Mouse (Mus musculus): ENCODE results near the gene Phf2. TPM values are rescaled to one million over a fixed set of nuclear protein-coding genes. Genes with fewer than 3 reads are reported as not detected.
"Not testable (repeated sequence)": the region's sequence is repeated elsewhere in the genome, so short reads cannot be mapped to it uniquely, and the experiment has no call there.

Phf2 gene
- polyA plus RNA-seq, 1 experiment from 2014 or later, result 11.9 TPM

- H3K4me3 ChIP-seq (replicated peaks), result no peak overlapping the region
- no peaks in the 10 kb centered on the region for H3K4me1 ChIP-seq
- no peaks in the 10 kb centered on the region for H3K9me3 ChIP-seq
- 89% methylated on average over 4 of the region's 4 CpGs for WGBS
- H3K36me3 ChIP-seq (replicated peaks), result peaks cover 70% of the 10 kb centered on the region
- ATAC-seq (ENCODE audit: low FRiP score), result no peak
- no peaks in the 10 kb centered on the region for H3K27me3 ChIP-seq
- no peak overlapping the region for H3K9ac ChIP-seq
- H3K27ac ChIP-seq, result no peak overlapping the region
- no peak overlapping the region for H3K4me2 ChIP-seq
Observed at GRCm38 (mm10) chr13:48829780-48830179, 41.1 kb downstream of the Phf2 start.

GRCm38 (mm10) chr13:48822871-48823270 is 48.0 kb downstream of the Phf2 start:
- Histone ChIP-seq H3K4me2 (no peak overlapping the region), H3K27me3 (no peaks in the 10 kb centered on the region), H3K36me3 (replicated peaks) (peaks cover 96% of the 10 kb centered on the region), H3K4me1 (no peaks in the 10 kb centered on the region), H3K27ac (no peak overlapping the region), H3K9ac (no peak overlapping the region), H3K9me3 (no peaks in the 10 kb centered on the region), H3K4me3 (replicated peaks) (no peak overlapping the region)
- ATAC-seq (ENCODE audit: low FRiP score), result no peak
- WGBS, result 95% methylated on average over 9 of the region's 9 CpGs

- no peaks in the 10 kb centered on the region for H3K4me1 ChIP-seq
- no peak for ATAC-seq (ENCODE audit: low FRiP score)
- H3K4me2 ChIP-seq, result no peak overlapping the region
- no peaks in the 10 kb centered on the region for H3K27me3 ChIP-seq
- H3K9me3 ChIP-seq, result no peaks in the 10 kb centered on the region
- H3K36me3 ChIP-seq (replicated peaks), result peaks cover 96% of the 10 kb centered on the region
- no peak overlapping the region for H3K4me3 ChIP-seq (replicated peaks)
- no peak overlapping the region for H3K27ac ChIP-seq
- no peak overlapping the region for H3K9ac ChIP-seq
- WGBS, result 93% methylated on average over 10 of the region's 10 CpGs
Observed at GRCm38 (mm10) chr13:48822288-48822687, 48.6 kb downstream of the Phf2 start.

- Histone ChIP-seq H3K9me3 (no peaks in the 10 kb centered on the region), H3K4me1 (no peaks in the 10 kb centered on the region), H3K9ac (no peak overlapping the region), H3K27me3 (no peaks in the 10 kb centered on the region), H3K36me3 (replicated peaks) (peaks cover 97% of the 10 kb centered on the region), H3K4me3 (replicated peaks) (no peak overlapping the region), H3K4me2 (no peak overlapping the region), H3K27ac (no peak overlapping the region)
- 90% methylated on average over 3 of the region's 3 CpGs for WGBS
- ATAC-seq (ENCODE audit: low FRiP score), result no peak
Observed at GRCm38 (mm10) chr13:48819131-48819530, 51.8 kb downstream of the Phf2 start.

GRCm38 (mm10) chr13:48814406-48814805 is 56.5 kb downstream of the Phf2 start:
- peaks cover 6% of the 10 kb centered on the region; the same call in 1 of the 2 replicates for H3K4me1 ChIP-seq
- H3K27me3 ChIP-seq, result no peaks in the 10 kb centered on the region
- H3K4me2 ChIP-seq, result no peak overlapping the region
- 88% methylated on average over 1 of the region's 1 CpGs for WGBS
- H3K9ac ChIP-seq, result no peak overlapping the region
- H3K27ac ChIP-seq, result no peak overlapping the region
- no peak overlapping the region for H3K4me3 ChIP-seq (replicated peaks)
- ATAC-seq (ENCODE audit: low FRiP score), result no peak
- peaks cover 92% of the 10 kb centered on the region for H3K36me3 ChIP-seq (replicated peaks)
- no peaks in the 10 kb centered on the region for H3K9me3 ChIP-seq

GRCm38 (mm10) chr13:48810991-48811390 is 59.9 kb downstream of the Phf2 start:
- no peak for ATAC-seq (ENCODE audit: low FRiP score)
- no peaks in the 10 kb centered on the region for H3K9me3 ChIP-seq
- H3K4me2 ChIP-seq, result no peak overlapping the region
- no peaks in the 10 kb centered on the region for H3K27me3 ChIP-seq
- H3K9ac ChIP-seq, result no peak overlapping the region
- peaks cover 6% of the 10 kb centered on the region; the same call in 1 of the 2 replicates for H3K4me1 ChIP-seq
- no peak overlapping the region for H3K4me3 ChIP-seq (replicated peaks)
- H3K36me3 ChIP-seq (replicated peaks), result peaks cover 88% of the 10 kb centered on the region
- no peak overlapping the region for H3K27ac ChIP-seq
- 75% methylated on average over 9 of the region's 9 CpGs for WGBS

GRCm38 (mm10) chr13:48810274-48810823 is 60.6 kb downstream of the Phf2 start:
- H3K4me1 ChIP-seq, result peaks cover 6% of the 10 kb centered on the region; the same call in 1 of the 2 replicates
- ATAC-seq (ENCODE audit: low FRiP score), result no peak
- no peaks in the 10 kb centered on the region for H3K9me3 ChIP-seq
- 87% methylated on average over 7 of the region's 7 CpGs for WGBS
- no peak overlapping the region for H3K9ac ChIP-seq
- H3K27ac ChIP-seq, result no peak overlapping the region
- no peak overlapping the region for H3K4me3 ChIP-seq (replicated peaks)
- no peaks in the 10 kb centered on the region for H3K27me3 ChIP-seq
- peaks cover 88% of the 10 kb centered on the region for H3K36me3 ChIP-seq (replicated peaks)
- no peak overlapping the region for H3K4me2 ChIP-seq

GRCm38 (mm10) chr13:48809668-48810067 is 61.3 kb downstream of the Phf2 start:
- 87% methylated on average over 4 of the region's 4 CpGs for WGBS
- H3K4me1 ChIP-seq; H3K4me3 ChIP-seq (replicated peaks); H3K27ac ChIP-seq; H3K9me3 ChIP-seq; H3K4me2 ChIP-seq; ATAC-seq (ENCODE audit: low FRiP score); H3K9ac ChIP-seq; H3K27me3 ChIP-seq: not testable (repeated sequence)
- peaks cover 87% of the 10 kb centered on the region for H3K36me3 ChIP-seq (replicated peaks)

GRCm38 (mm10) chr13:48807481-48808031 is 63.4 kb downstream of the Phf2 start:
- Histone ChIP-seq H3K4me1 (peaks cover 6% of the 10 kb centered on the region; the same call in 1 of the 2 replicates), H3K4me3 (replicated peaks) (no peak overlapping the region), H3K4me2 (no peak overlapping the region), H3K27me3 (no peaks in the 10 kb centered on the region), H3K36me3 (replicated peaks) (peaks cover 86% of the 10 kb centered on the region), H3K9me3 (no peaks in the 10 kb centered on the region), H3K27ac (no peak overlapping the region), H3K9ac (no peak overlapping the region)
- 78% methylated on average over 5 of the region's 5 CpGs for WGBS
- ATAC-seq (ENCODE audit: low FRiP score), result no peak

- Histone ChIP-seq H3K36me3 (replicated peaks) (peaks cover 58% of the 10 kb centered on the region), H3K27ac (no peak overlapping the region), H3K9ac (no peak overlapping the region), H3K4me1 (peaks cover 8% of the 10 kb centered on the region; the same call in 1 of the 2 replicates), H3K4me3 (replicated peaks) (no peak overlapping the region), H3K4me2 (no peak overlapping the region), H3K27me3 (no peaks in the 10 kb centered on the region), H3K9me3 (no peaks in the 10 kb centered on the region)
- ATAC-seq (ENCODE audit: low FRiP score), result no peak
- 36% methylated on average over 15 of the region's 15 CpGs for WGBS
Observed at GRCm38 (mm10) chr13:48802181-48802580, 68.7 kb downstream of the Phf2 start.

- Histone ChIP-seq H3K9ac (no peak overlapping the region), H3K27me3 (no peaks in the 10 kb centered on the region), H3K9me3 (no peaks in the 10 kb centered on the region), H3K4me3 (replicated peaks) (no peak overlapping the region), H3K4me2 (no peak overlapping the region), H3K27ac (no peak overlapping the region), H3K36me3 (replicated peaks) (peaks cover 46% of the 10 kb centered on the region), H3K4me1 (peaks cover 8% of the 10 kb centered on the region; the same call in 1 of the 2 replicates)
- WGBS, result 28% methylated on average over 11 of the region's 11 CpGs
- ATAC-seq (ENCODE audit: low FRiP score), result peak; percentile 80
Observed at GRCm38 (mm10) chr13:48800850-48801546, 69.9 kb downstream of the Phf2 start.

- 44% methylated on average over 14 of the region's 14 CpGs for WGBS
- Histone ChIP-seq H3K36me3 (replicated peaks) (peaks cover 21% of the 10 kb centered on the region), H3K9me3 (no peaks in the 10 kb centered on the region), H3K27ac (no peak overlapping the region; the same call in 1 of the 2 replicates), H3K4me3 (replicated peaks) (no peak overlapping the region), H3K4me1 (peaks cover 8% of the 10 kb centered on the region; the same call in 1 of the 2 replicates), H3K9ac (no peak overlapping the region), H3K27me3 (no peaks in the 10 kb centered on the region), H3K4me2 (no peak overlapping the region)
- ATAC-seq (ENCODE audit: low FRiP score), result peak; percentile 34; the same call in 1 of the 2 replicates
Observed at GRCm38 (mm10) chr13:48798256-48798771, 72.6 kb downstream of the Phf2 start.

All from forebrain, embryonic 12.5 days (tissue).